Mouse (Mus musculus) spleen, adult 12 weeks (tissue): ENCODE measurements around the gene Cldn34a.
"Not testable (repeated sequence)": the region's sequence is repeated elsewhere in the genome, so short reads cannot be mapped to it uniquely, and the experiment has no call there.

ENCODE experiments used
- DNase-seq: peaks from one replicate; pipeline ENCODE4 v3.0.0; 2022; ENCODE audit warnings: low spot score

The Cldn34a gene

GRCm38 (mm10) chrX:152563034-152563433 lies at the start of gene Cldn34a:
TSS of gene Cldn34a (plus strand) at chrX:152563334.
- DNase-seq = no peak

- not testable (repeated sequence) for DNase-seq
Observed at GRCm38 (mm10) chrX:152518611-152519010, 44.5 kb upstream of the Cldn34a start.

GRCm38 (mm10) chrX:152545736-152546135 lies 17.4 kb upstream of the Cldn34a start:
- DNase-seq = no peak

GRCm38 (mm10) chrX:152548180-152548579 lies 15.0 kb upstream of the Cldn34a start:
- DNase-seq = no peak

- no peak for DNase-seq
Observed at GRCm38 (mm10) chrX:152557446-152557845, 5.7 kb upstream of the Cldn34a start.
